Mouse (Mus musculus) spleen, postnatal 4 days (tissue): ENCODE measurements around the gene Asb2.

ENCODE experiments used
- DNase-seq, 2 experiments: peaks; one replicate each; pipeline ENCODE4 v3.0.0; 2022; ENCODE audit warnings: low spot score in 2 of 2

The Asb2 gene

DNA sequence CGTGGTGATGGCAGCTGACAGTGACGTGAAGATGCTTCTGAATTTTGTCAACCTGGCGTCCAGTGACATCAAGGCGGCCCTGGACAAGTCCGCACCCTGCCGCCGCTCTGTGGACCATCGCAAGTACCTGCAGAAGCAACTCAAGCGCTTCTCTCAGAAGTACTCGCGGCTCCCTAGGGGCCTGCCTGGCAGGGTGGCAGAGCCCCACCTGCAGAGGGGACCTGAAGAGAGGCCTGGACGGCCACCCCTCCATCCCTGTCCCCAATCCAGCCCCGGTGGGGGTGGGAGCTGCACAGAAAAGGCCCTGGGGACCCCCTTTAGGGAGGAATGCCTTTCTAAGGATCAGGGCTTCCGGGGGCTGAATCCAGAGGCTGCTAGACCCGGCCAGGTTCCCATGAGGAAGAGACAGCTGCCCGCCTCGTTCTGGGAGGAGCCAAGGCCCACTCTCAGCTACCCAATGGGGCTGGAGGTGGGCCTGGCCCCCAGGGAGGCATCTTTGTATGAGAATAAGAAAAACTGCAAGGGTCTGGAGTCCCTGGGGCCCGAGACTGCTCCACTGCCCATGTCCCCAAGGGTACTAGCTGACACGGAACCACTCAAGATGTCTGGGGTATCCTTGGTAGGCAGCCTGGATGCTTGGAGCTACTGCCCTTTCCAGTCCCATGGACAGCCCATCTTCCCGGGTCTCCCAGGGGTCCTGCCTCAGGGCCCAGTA lies 39.8 kb downstream of the Asb2 start:
- no peak for DNase-seq

- no peak for DNase-seq
Measured at GRCm38 (mm10) chr12:103314640-103315361, 41.0 kb downstream of the Asb2 start.

DNA sequence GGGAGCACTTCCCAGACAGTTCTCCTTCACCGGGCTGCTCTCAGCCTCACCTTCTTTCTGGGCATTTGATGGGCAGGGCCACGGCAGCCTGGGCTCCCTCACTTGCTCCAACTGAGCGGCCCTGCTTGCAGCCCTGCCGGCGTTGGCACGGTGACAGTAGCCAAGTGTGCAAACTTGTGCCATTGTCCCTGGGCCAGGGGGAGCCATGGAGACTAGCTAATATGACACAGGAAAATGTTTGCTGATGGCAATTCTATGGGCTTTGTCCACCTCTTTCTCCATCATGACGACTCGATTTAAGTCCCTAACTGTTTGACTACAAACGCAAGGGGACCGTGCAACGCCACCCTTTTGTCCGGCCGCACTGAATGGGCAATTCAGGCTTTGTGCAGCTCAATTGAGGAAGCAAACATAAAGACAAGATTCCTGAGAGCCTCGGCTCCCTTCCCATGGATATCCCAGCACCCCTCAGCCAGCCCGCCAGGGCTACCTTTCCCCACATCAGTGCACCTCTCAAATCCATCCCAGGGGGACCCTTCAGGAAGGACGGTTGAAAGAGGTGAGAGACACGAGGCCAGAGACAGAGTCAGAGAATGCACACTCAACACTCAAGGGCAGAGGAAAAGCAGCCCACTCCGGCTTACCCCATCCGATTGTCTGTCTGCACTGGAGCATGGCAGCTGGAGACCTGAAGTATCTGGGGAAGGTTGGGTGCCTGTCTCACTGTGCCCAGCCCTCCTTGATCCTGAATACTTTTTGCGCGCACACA lies 41.7 kb downstream of the Asb2 start:
- DNase-seq: no peak

GRCm38 (mm10) chr12:103313274-103313673 lies 42.5 kb downstream of the Asb2 start:
- DNase-seq: no peak

GRCm38 (mm10) chr12:103311921-103312320 lies 43.9 kb downstream of the Asb2 start:
- no peak for DNase-seq

DNA sequence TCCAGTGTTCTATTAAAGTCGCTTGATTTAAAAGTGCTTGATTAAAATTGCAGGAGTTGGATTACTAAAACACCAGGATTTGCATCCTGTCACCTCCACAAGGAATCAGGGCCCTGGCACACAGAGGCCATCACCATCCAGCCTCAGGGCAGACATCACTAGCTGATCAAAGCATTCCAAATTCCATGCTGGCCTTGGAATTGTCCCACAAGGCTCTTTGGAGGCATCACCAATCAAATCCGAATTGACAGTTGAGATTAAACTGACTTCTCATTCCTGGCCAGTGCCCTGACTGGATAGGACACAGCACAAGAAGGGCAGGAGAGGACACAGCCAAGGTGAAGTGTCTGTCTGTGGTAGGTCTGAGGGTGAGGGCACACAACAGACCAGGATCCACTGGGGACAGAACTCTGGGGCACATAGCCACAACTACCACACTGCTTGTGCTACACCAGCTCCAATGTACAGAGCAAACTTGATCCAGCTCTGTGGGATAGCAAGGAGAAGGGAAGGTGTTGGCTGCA lies 45.0 kb downstream of the Asb2 start, which contains the start of gene Fam181a:
Fam181a (plus strand) TSS at position 232 of the 524 bp plus-strand sequence.
- DNase-seq: no peak

GRCm38 (mm10) chr12:103306720-103307119 lies 49.1 kb downstream of the Asb2 start:
- DNase-seq: peak; percentile 38 to 81

GRCm38 (mm10) chr12:103306224-103306623 lies 49.6 kb downstream of the Asb2 start:
- DNase-seq: no peak

DNA sequence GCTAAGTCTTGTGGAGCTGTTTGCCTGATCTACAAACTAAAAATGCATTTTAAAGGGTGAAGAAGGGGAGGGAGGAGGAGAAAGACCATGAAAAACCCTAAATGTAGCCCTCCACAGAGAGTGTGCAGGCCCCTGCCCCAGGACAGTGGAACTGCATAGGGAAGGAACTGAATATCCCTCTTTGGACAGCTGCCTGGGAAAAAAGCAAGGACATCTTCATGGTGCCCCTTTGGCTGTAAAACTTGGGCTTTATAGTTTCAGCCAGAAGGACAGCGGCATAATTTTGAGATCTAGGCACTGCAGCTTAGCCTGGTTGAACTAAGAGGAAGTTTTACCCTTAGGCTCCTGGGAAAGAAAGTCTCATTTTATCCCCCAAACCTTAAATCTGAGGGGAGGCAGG lies 52.8 kb downstream of the Asb2 start:
- DNase-seq: no peak

DNA sequence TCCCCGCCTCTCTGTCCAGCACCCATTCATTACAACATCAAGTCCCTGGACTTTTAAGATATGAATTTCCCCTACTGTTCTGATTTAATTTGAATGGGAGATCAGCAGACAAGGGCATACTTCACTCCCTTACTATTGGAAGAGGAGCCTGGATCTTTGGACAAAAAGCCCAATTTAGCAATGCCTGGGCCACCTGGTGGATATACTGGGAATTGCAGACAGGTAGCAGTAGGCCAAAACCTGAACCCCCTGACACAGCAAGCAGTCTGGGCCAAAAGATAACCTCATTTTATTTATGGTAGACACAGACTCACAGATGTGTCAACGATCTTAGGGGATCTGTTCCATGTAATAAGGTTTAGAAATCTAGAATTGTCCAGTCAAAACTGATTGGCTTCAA lies 54.2 kb downstream of the Asb2 start:
- DNase-seq: peak in 1 of 2 experiments; percentile 73

GRCm38 (mm10) chr12:103300493-103300892 lies 55.3 kb downstream of the Asb2 start:
- DNase-seq: no peak

DNA sequence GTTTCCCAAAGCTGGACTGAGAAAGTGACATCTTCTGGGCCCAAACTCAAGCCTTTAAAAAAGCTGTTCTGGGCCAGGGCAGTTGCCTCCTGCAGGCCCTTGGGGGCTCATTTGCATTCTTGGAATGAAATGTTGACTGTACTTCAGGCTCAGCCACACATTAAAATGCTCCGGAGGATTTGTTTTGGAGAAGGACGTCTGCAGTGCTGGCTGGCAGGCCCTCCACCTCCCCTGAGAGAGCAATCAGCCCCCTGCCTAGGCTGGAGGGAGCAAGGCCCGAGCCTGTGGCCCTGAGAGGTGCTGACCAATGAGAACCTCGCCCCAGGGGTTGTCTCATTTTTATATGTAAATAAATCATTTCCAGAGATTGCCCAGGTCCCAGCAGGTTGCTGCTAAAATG lies 59.5 kb downstream of the Asb2 start:
- no peak for DNase-seq

DNA sequence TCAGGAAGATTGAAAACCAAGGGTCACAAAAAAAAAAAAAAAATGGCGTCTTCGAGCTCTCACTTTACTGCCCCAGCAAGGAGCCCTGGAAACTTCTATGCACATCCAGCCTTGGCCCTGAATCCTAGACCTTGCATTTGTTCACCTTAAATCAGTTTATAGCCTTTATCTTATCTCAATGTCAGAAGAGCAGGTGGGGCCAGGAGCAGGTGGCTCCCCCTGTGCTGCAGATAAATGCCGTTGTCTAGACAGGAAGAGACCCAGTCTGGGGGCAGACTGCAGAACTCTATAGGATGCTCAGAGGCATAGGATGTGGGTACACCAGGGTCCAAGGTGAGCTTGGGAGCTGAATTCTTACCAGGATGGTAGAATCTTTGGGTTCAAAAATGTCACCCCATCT lies 63.4 kb downstream of the Asb2 start:
- no peak for DNase-seq

- no peak for DNase-seq
Measured at GRCm38 (mm10) chr12:103287276-103287675, 68.5 kb downstream of the Asb2 start.

DNA sequence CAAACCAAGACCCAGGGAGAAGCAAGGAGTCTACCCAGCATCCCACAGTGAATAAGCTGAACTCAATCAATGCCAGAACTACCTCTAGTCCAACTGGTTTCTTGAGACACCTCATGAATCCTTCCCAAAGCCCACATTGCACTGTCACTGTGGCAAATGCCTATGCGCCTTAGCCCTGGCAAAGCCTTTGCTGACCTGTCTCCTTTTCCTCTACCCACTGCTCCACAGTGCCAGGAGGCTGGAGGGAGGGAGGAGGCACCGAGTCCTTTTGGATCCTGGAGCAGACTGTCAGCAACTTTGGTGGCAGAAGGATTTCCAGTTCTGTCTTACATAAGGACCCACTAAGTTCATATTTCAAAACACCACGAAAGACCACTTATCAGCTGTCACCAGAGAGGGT lies 72.4 kb downstream of the Asb2 start:
- no peak for DNase-seq

DNA sequence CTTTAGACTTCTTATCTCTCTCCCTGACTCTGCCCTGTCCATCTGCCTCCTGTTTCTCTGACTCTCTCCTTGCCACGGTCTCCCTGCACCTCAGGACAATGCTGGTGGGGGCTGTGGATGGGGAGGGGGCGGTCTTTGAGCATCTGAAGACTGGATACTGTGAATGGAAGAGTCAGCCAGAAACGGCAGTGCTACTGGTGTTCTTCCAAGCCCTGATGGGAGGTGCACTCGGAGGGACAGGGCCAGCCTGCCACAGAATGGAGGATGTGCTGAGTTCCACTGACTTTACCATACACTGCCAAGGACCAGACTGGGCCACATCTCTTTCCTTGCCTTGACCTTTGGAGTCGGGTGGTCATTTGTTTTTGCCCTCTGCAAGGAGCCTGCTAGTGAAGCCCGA lies 72.9 kb downstream of the Asb2 start:
- no peak for DNase-seq

DNA sequence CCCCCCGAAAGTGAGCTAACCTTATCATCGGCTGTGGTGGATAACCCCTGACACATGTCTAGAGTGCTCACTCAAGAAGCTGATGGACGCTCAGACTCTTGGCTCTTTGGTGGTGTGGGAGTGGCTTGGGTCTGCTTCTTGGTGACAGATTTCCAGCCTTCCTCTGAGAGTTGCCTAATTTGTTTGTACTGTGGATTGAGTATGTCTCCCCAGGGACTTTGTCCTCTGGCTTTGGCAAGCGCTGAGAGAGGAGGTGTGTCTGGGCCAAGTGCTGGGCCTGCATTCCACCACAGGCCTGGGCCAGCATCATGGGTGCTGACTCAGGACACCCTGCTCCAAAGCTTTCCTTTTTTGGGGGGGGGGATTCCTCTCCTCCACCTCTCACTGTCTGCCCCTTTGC lies 73.9 kb downstream of the Asb2 start:
- DNase-seq: no peak

DNA sequence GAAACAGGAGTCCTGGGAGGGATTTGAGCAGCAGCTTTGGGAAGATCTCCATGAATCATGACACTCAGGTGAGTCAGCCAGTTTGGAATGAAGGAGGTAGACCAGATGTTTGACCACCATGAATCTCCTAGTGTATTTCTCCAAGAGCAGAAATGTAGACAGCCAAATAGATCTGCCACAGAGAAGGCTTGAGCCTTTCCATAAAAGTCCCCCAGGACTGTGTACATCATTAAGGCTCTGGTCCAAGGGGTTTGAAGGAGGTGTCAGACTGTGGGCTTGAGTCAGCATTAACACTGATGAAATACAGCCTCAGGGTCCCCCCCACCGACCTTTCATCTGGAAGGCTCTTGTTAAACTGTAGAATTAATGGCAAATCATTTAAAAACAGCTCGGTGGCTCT lies 74.3 kb downstream of the Asb2 start:
- DNase-seq: no peak

- DNase-seq: no peak
Measured at GRCm38 (mm10) chr12:103276422-103276821, 79.4 kb downstream of the Asb2 start.

GRCm38 (mm10) chr12:103273732-103274131 lies 82.1 kb downstream of the Asb2 start:
- DNase-seq: no peak

GRCm38 (mm10) chr12:103273051-103273450 lies 82.8 kb downstream of the Asb2 start:
- peak in 1 of 2 experiments; percentile 18 for DNase-seq

DNA sequence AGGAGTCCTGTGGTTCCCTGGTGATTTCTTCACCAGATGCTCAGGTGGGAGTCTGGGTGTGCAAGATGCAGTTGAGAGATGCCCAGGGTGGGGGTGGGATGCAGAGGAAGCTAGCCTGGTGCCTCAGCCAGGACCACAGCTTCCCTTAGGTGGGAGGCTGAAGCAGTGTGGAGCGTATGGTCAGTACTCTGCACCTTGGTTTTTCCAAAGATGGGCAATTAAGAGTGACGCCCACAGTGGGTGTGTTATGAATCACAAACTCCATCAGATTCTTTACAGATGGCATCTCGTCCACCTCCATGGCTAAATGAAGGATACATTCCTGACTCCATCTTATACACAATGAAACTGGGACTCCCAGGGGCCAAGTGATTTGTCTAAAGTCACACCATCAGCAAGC lies 83.6 kb downstream of the Asb2 start:
- no peak for DNase-seq
